Mouse (Mus musculus) ES-Bruce4 (cell line): Measurements from ENCODE around the gene Mgst2.

ENCODE experiments used
- CTCF ChIP-seq: IDR thresholded peaks from one replicate; pipeline ENCODE4 v1.8.1; 2011; ENCODE audit warnings: low read depth, low read length
- POLR2A ChIP-seq: IDR thresholded peaks from one replicate; pipeline ENCODE4 v1.8.1; 2011; ENCODE audit warnings: low read length; ENCODE audit not compliant: insufficient read depth

DNA sequence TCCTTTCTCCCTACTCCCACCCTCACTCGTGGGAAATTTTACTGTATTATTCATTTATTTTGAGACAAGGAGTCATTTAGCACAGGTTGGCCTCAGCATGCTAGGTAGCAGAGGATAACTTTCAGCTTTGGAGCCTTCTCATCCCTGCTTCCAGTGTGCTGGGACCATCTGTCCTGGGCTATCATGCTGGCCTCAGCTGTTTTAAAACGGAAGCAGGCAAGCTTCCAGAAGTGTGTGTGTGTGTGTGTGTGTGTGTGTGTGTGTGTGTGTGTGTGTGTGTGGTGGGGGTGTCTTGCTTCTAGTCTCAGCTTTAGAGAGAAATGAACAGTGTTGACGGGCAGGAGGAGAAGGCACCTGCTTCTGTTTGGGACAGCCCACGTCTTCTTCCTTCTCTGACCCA, 57.7 kb downstream of the Mgst2 start:
- no peak for TF ChIP-seq CTCF
- TF ChIP-seq POLR2A, result no peak
